Mouse (Mus musculus) hindbrain, embryonic 16.5 days (tissue): Measurements from ENCODE around the gene Atg7. TPM values are rescaled to one million over a fixed set of nuclear protein-coding genes. Genes with fewer than 3 reads are reported as not detected.

Source experiments
- ATAC-seq: fragments of 200-750 bp; cut with Nextera tagmentation; 2 replicates; pipeline ENCODE4 v1.8.0; 2017; ENCODE audit warnings: moderate TSS enrichment, moderate library complexity
- H3K27ac ChIP-seq: fragments of 300-500 bp; sonication (generic); 2 replicates; pipeline ENCODE4 v1.5.1; 2014; ENCODE audit warnings: low read depth, mild to moderate bottlenecking, control low read depth, low read length, moderate library complexity
- H3K27me3 ChIP-seq: fragments of 300-500 bp; sonication (generic); replicated peaks from 2 replicates; pipeline ENCODE4 v1.6.1; 2014; ENCODE audit warnings: low read length; ENCODE audit not compliant: control insufficient read depth, insufficient read depth
- H3K36me3 ChIP-seq: fragments of 300-500 bp; sonication (generic); 2 replicates; pipeline ENCODE4 v1.6.1; 2014; ENCODE audit warnings: mild to moderate bottlenecking, low read length, moderate library complexity, mixed read lengths; ENCODE audit not compliant: control insufficient read depth, insufficient read depth
- H3K4me1 ChIP-seq: fragments of 300-500 bp; sonication (generic); 2 replicates; pipeline ENCODE4 v1.6.1; 2014; ENCODE audit warnings: low read depth, low read length; ENCODE audit not compliant: control insufficient read depth, insufficient read depth
- H3K4me2 ChIP-seq: fragments of 300-500 bp; sonication (generic); 2 replicates; pipeline ENCODE4 v1.6.1; 2014; ENCODE audit warnings: mild to moderate bottlenecking, low read length, control low read depth, moderate library complexity
- H3K4me3 ChIP-seq: fragments of 300-500 bp; sonication (generic); 2 replicates; pipeline ENCODE4 v1.5.1; 2014; ENCODE audit warnings: mild to moderate bottlenecking, low read length, control low read depth, moderate library complexity
- H3K9ac ChIP-seq: fragments of 300-500 bp; sonication (generic); 2 replicates; pipeline ENCODE4 v1.6.1; 2014; ENCODE audit warnings: low read depth, mild to moderate bottlenecking, control low read depth, low read length, moderate library complexity
- H3K9me3 ChIP-seq: fragments of 300-500 bp; sonication (generic); 2 replicates; pipeline ENCODE4 v1.6.1; 2014; ENCODE audit warnings: mild to moderate bottlenecking, low read length, moderate library complexity; ENCODE audit not compliant: control insufficient read depth
- WGBS: fragments of 180-500 bp; shearing (Covaris S2); extraction: QIAGEN DNeasy Blood & Tissue Kit; methylation state at CpG from one replicate; pipeline ENCODE4 v1.1.7; 2014; 5-methylcytosine and 5-hydroxymethylcytosine counted together
- polyA plus RNA-seq: library from polyadenylated mRNA; unstranded; fragments of >200 nt; fragmentation: Nextera tagmentation; extraction: Ambion mirVana; gene quantifications from 2 replicates; pipeline ENCODE4 v1.2.1, GENCODE M21; 2015

Gene Atg7
- polyA plus RNA-seq, 1 experiment from 2014 or later: 18.0 TPM

DNA sequence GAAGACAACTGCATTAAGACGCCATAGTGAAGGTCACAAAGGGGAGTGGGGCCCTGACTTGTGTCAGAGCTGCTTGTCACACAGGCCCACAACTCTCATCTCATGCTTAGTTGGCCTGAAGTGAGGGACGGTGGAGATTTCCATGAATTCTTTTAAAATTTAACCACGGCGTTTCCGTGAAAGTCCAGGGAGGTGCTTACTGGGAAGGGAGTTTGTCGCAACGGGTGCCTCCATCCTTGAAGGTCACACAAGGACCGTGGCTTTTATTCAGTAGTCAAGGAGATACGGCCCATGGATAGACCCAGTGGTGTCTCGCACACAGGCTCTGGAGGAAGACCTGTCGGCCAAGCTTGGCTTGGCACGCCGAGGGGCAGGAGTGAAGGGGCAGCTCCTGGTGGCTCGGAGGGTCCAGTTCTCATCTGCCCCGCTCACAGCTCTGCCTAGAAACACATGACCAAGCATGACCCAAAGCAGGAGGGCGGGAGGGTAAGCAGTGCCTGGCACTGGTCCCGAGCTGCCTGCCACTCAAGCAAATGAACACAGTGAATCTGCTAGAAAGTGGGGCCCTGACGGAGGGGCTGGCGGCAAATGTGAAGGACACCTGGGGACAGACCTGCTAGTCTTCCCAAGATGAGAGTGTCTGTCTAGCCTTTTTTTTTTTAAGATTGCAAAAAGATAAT, 236.1 kb downstream of the Atg7 start:
- H3K9me3 ChIP-seq: no peaks in the 10 kb centered on the region
- ATAC-seq: no peak
- no peaks in the 10 kb centered on the region for H3K36me3 ChIP-seq
- no peak overlapping the region for H3K4me2 ChIP-seq
- no peak overlapping the region for H3K27ac ChIP-seq
- no peak overlapping the region for H3K9ac ChIP-seq
- H3K4me3 ChIP-seq: no peak overlapping the region
- WGBS: 64% methylated on average over 19 of the region's 19 CpGs
- H3K27me3 ChIP-seq: no peaks in the 10 kb centered on the region
- peaks cover 84% of the 10 kb centered on the region for H3K4me1 ChIP-seq

DNA sequence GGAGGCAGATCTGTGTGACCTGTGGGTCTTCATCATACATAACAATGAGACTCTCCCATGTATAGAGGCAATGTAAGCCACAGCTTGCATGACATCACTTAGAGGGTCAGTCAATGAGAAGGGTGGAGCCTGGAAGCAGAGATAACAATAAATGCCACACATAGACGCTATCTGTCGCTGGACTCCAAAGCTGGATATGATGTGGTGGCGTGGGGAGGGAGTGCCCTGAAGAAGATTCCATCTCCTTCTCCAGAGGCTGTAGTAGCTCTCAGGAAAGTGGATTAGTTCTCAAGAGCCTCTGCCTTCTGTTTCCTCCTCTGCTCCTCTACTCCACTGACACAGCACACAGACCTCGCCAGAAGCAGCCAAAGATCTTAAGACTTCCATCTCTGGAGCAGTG, 237.9 kb downstream of the Atg7 start:
- no peak overlapping the region for H3K4me2 ChIP-seq
- H3K27me3 ChIP-seq: no peaks in the 10 kb centered on the region
- no peak overlapping the region for H3K4me3 ChIP-seq
- no peak overlapping the region for H3K9ac ChIP-seq
- WGBS: 70% methylated on average over 4 of the region's 4 CpGs
- peaks cover 69% of the 10 kb centered on the region for H3K4me1 ChIP-seq
- no peaks in the 10 kb centered on the region for H3K36me3 ChIP-seq
- no peak overlapping the region; the same call in 1 of the 2 replicates for H3K27ac ChIP-seq
- no peaks in the 10 kb centered on the region for H3K9me3 ChIP-seq
- ATAC-seq: no peak

DNA sequence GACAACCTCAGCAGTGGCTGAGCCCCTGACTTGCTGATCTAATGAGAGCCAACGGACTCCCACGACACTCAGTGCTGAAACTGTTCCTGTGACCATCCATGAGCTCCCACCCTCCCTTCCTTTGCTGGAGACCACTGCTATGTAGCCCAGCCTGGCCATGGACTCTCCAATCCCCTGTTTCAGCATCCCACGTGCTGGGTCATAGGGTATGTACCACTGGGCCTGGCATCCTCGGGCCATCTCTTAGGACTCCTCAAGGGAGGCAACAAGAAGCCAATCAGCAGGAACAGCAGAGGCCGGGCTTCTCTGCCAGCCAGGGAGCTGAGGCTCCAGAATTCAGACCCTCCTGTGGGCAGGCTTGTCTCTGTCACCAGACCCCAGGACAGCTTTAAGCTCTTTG, 239.3 kb downstream of the Atg7 start:
- H3K9me3 ChIP-seq: no peaks in the 10 kb centered on the region
- H3K36me3 ChIP-seq: no peaks in the 10 kb centered on the region
- H3K27me3 ChIP-seq: no peaks in the 10 kb centered on the region
- no peak overlapping the region for H3K4me3 ChIP-seq
- H3K4me2 ChIP-seq: peak overlapping the region; percentile 15
- H3K27ac ChIP-seq: peak overlapping the region; percentile 90
- WGBS: 23% methylated on average over 5 of the region's 5 CpGs
- 0 out of 2 replicates have a peak, but pooled peaks have one; percentile 3 for ATAC-seq
- peak overlapping the region; percentile 2; the same call in 1 of the 2 replicates for H3K9ac ChIP-seq
- H3K4me1 ChIP-seq: peaks cover 56% of the 10 kb centered on the region

DNA sequence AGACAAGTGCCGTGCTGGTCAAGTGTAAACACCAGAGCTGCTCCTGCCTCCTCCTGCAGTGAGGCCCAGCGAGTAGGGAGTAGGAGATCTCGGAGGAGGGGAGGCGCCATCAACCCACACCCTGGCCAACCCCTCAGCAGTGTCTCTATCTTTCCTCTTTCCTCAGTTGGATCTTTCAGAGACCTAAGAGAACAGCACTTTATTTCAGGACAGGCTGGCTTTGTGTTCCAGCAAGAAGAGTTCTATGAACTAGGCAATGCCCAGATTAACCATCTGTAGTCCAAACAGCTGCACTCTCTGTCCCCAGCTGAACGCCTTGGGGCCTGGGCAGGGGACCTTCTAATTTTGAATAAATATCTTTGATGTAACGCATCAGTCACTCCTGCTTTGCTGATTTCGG, 239.8 kb downstream of the Atg7 start:
- peaks cover 51% of the 10 kb centered on the region for H3K4me1 ChIP-seq
- no peaks in the 10 kb centered on the region for H3K27me3 ChIP-seq
- H3K4me2 ChIP-seq: peak overlapping the region; percentile 32
- H3K36me3 ChIP-seq: no peaks in the 10 kb centered on the region
- peak; percentile 44 for ATAC-seq
- H3K9ac ChIP-seq: peak overlapping the region; percentile 57; the same call in 1 of the 2 replicates
- H3K4me3 ChIP-seq: no peak overlapping the region
- H3K27ac ChIP-seq: peak overlapping the region; percentile 90
- H3K9me3 ChIP-seq: no peaks in the 10 kb centered on the region
- 9% methylated on average over 7 of the region's 7 CpGs for WGBS

DNA sequence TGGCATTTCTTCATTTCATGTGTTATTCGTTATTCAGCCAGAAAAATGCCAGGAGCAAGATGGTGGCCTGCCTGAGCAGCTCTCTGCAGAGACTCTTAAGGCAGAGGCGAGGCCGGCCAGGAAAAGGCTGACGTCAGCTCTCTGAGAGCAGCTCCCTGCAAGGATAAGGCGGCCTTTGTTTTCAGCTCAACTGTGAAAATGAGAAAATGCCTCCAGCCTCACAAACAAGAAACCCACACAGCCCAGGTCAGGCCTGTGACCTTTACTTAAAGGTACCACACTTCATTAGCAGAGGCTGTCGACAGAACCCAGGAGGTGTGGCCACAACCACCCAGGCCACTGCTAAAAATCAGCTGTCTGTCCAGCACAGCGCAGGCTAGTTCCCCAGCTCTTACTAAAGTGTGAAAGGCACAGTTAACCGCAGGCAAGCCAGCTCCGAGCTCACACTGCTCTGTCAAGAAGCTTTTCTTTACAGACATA, 240.4 kb downstream of the Atg7 start:
- Histone ChIP-seq H3K4me3 (no peak overlapping the region), H3K4me2 (peak overlapping the region; percentile 32), H3K9me3 (no peaks in the 10 kb centered on the region), H3K36me3 (no peaks in the 10 kb centered on the region), H3K4me1 (peaks cover 52% of the 10 kb centered on the region), H3K9ac (peak overlapping the region; percentile 57), H3K27ac (peak overlapping the region; percentile 90), H3K27me3 (no peaks in the 10 kb centered on the region)
- WGBS: under 1% methylated on average over 9 of the region's 9 CpGs
- ATAC-seq: peak; percentile 90

DNA sequence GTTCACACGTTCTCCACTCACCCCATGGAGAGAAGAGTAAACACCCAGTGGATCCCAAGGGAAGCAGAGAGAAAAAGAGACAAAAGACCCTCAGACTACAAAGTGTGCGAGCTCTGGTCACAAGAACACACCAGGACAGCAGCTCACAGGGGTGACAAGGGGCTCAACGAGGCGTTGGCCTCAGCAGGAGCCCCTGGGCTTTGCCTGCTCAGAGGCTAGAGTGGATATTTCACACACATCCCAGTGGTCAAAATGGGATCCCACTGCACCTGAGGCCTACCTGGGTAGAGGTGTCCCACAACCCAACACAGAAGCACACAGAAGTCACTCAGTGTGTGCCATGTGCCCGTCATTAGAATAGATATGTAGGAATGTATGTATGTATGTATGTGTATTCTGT, 242.2 kb downstream of the Atg7 start:
- Histone ChIP-seq H3K27ac (0 out of 2 replicates have a peak overlapping the region, but pooled peaks have one; percentile 19), H3K4me1 (peaks cover 48% of the 10 kb centered on the region), H3K4me2 (no peak overlapping the region), H3K9ac (no peak overlapping the region), H3K9me3 (no peaks in the 10 kb centered on the region), H3K27me3 (no peaks in the 10 kb centered on the region), H3K4me3 (no peak overlapping the region), H3K36me3 (no peaks in the 10 kb centered on the region)
- ATAC-seq: no peak
- 76% methylated on average over 5 of the region's 5 CpGs for WGBS

DNA sequence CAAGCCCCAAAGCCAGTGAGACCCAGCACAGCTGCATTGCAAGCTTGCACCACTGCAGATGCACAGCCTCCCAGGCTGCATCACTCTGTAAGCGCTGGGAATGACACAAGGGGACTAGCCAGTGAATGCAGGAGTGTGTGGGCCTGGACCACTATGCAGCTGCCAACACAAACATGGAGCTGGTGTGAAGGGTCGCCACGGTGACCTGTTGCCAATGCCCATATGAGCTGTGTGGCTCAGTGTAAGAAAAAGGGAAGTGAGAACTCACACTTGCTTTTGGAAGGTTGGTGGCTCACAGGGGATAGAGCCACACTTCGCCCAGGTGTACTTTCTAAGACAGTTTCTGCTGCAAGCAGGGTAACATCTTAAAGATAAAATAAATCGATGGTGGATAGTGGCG, 243.1 kb downstream of the Atg7 start:
- Histone ChIP-seq H3K27me3 (no peaks in the 10 kb centered on the region), H3K9ac (no peak overlapping the region), H3K9me3 (no peaks in the 10 kb centered on the region), H3K36me3 (no peaks in the 10 kb centered on the region), H3K4me3 (no peak overlapping the region), H3K27ac (no peak overlapping the region), H3K4me2 (no peak overlapping the region), H3K4me1 (peaks cover 47% of the 10 kb centered on the region)
- 91% methylated on average over 6 of the region's 6 CpGs for WGBS
- ATAC-seq: no peak

DNA sequence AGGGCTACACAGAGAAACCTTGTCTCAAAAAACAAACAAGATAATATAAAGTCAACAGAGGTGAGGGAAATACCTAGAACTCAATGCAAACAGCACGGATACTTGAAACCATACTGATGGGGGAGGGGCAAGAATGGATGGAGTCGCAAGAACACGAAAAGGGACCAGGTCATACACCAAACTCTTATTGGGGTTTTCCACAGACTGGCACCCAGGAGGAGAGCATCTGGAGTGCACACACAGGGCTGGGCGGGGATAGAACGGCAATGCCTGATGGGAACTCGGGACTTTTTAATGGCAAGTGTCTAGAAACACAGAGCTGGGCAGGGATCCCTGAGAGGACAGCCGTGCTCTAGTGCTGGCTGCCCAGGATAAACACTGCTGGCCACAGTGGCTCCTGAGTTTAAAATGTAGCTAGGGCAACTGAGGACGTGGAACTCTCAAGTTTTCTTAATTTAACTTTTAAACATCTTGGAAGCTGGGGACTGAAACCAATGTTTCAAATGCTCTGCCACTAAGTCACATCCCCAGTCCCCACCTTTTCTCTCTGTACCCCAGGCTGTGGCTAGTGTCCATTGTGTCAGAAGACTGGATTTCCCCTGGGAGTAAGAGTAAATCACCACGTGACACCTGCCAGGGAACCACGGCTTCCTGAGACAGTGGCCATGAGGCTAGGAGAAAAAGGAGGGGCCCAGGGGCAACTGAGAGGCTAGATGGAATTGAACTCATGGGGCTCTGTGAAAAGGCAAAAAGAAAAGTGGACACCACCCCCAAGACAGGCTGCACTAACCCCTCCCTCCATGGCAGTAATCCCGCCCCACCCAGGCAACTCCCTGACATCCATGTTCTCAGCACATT, 243.8 kb downstream of the Atg7 start:
- Histone ChIP-seq H3K9ac (no peak overlapping the region), H3K27me3 (no peaks in the 10 kb centered on the region), H3K4me2 (no peak overlapping the region), H3K4me1 (peaks cover 47% of the 10 kb centered on the region), H3K36me3 (no peaks in the 10 kb centered on the region), H3K27ac (no peak overlapping the region), H3K9me3 (no peaks in the 10 kb centered on the region), H3K4me3 (no peak overlapping the region)
- WGBS: 73% methylated on average over 11 of the region's 11 CpGs
- no peak for ATAC-seq

DNA sequence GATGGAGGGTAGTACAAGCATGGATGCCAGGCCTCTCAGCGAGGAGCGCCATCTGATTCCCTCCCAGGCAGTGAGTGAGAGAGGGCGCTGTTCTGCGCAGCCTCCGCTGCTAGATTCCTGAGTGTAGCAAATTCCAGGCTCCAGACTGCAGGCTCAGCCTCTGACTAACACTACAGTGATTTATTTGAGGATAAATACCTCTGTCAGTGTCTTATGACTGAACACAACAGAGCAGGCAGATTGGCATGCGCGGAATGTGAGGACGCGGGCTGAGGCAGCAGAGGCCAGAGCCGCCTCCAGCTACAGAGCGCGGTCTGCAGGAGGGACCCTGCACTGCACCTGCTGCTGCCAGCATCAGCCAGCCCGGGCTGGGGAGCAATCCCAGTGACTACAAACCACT, 246.0 kb downstream of the Atg7 start:
- H3K4me3 ChIP-seq: no peak overlapping the region
- ATAC-seq: peak; percentile 59
- H3K27ac ChIP-seq: peak overlapping the region; percentile 76
- peak overlapping the region; percentile 40; the same call in 1 of the 2 replicates for H3K9ac ChIP-seq
- H3K27me3 ChIP-seq: no peaks in the 10 kb centered on the region
- no peaks in the 10 kb centered on the region for H3K36me3 ChIP-seq
- H3K4me1 ChIP-seq: peaks cover 49% of the 10 kb centered on the region
- 9% methylated on average over 13 of the region's 13 CpGs for WGBS
- H3K4me2 ChIP-seq: peak overlapping the region; percentile 24; the same call in 1 of the 2 replicates
- H3K9me3 ChIP-seq: no peaks in the 10 kb centered on the region
